Mouse (Mus musculus) lung, postnatal 25 days (tissue): ENCODE results near the gene Olfr1471.
"Not testable (repeated sequence)": the region's sequence is repeated elsewhere in the genome, so short reads cannot be mapped to it uniquely, and the experiment has no call there.

Source experiments
- DNase-seq: peaks from one replicate; pipeline ENCODE4 v3.0.0; 2022; ENCODE audit warnings: low spot score

Olfr1471 gene

GRCm38 (mm10) chr19:13443109-13443508 is at the start of gene Olfr1471:
TSS of gene Olfr1471 (plus strand) at chr19:13443409.
- DNase-seq = not testable (repeated sequence)

DNA sequence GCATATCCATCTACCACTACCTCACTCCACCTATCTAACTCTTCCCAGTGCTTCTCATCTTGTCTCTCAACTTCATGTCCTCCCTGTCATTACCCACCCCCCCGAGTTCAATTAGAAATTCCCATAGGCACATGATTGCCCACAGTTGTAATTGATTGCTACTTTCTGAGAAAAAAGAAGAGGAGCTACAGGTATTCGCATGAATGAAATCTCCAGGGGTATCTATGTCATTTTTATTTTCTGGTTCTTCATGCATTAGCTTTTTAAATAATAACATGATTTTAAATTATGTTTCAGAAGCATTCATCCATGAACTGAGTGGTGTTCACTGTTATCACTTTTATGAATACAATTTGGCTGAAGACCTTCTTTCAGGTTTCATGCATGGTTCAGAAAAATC is 35.7 kb upstream of the Olfr1471 start, which contains the start of gene Olfr1469:
Olfr1469 (plus strand) TSS at position 301 of the 400 bp plus-strand sequence.
- no peak for DNase-seq

- DNase-seq = no peak
Observed at GRCm38 (mm10) chr19:13455986-13456385, 12.8 kb downstream of the Olfr1471 start, which contains the start of gene Olfr1472. TSS of gene Olfr1472 (minus strand) at chr19:13456086.

- DNase-seq = not testable (repeated sequence)
Observed at GRCm38 (mm10) chr19:13469265-13469664, 26.1 kb downstream of the Olfr1471 start, which contains the start of gene Olfr1474. TSS of gene Olfr1474 (plus strand) at chr19:13469565.

DNA sequence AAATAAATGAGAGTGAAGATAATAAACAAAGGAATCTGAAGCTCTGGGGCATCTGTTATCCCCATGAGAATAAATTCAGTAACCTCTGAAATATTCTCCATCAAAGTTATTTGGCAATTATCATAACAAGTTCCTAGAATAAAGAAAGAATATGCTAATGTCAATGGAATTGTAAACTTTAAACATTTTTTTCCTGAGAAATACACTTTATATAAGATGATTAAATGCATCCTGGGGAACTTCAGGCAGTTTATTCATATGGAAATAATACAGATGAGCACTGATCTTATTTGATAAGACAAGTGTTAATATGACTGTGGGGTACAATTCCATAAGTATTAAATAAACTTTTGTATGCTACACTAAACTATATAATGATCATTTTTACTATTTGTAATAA is 36.9 kb downstream of the Olfr1471 start, which contains the start of gene Olfr1475:
Olfr1475 (minus strand) TSS at position 101 of the 400 bp plus-strand sequence.
- DNase-seq = no peak

DNA sequence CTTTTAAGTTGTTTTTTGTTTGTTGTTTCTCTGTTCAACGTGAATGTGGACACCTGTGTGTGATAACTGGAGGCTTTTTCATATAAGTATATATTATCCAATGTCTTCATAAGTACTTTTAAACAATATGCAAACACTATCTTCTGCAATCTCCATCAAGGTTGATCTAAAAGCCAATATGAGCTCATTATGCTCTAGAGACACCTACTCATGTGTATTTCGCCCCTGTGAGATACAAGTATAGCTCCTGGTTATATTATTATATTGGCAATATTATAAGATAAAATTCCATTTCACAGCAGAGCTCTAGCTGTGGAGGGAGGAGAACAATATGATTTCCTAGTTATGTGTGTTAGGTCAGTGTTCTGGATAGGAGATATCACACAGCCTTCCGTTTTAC is 57.0 kb downstream of the Olfr1471 start, which contains the start of gene Olfr1477:
Olfr1477 (plus strand) TSS at position 301 of the 400 bp plus-strand sequence.
- no peak for DNase-seq
